Mouse (Mus musculus) frontal cortex, adult 2 months (tissue): ENCODE data around the gene Epb41l1. TPM values are rescaled to one million over a fixed set of nuclear protein-coding genes. Genes with fewer than 3 reads are reported as not detected.
A peak's percentile ranks its signal among the peaks of the same experiment; 100 is the strongest.
"Not testable (repeated sequence)": the region's sequence is repeated elsewhere in the genome, so short reads cannot be mapped to it uniquely, and the experiment has no call there.

Experiments used
- DNase-seq, 2 experiments: peaks; one replicate each; pipeline ENCODE4 v3.0.0; 2022; ENCODE audit warnings: low spot score in 1 of 2; ENCODE audit errors: extremely low spot score in 1 of 2
- polyA plus RNA-seq: library from polyadenylated mRNA; depleted of rRNA; stranded (reverse); fragments of >200 nt; gene quantifications from 2 replicates; pipeline ENCODE4 v1.2.3, GENCODE M21; 2012; rRNA removed

Gene Epb41l1
- polyA plus RNA-seq, result 211 and 225 TPM in 2 replicates

DNA sequence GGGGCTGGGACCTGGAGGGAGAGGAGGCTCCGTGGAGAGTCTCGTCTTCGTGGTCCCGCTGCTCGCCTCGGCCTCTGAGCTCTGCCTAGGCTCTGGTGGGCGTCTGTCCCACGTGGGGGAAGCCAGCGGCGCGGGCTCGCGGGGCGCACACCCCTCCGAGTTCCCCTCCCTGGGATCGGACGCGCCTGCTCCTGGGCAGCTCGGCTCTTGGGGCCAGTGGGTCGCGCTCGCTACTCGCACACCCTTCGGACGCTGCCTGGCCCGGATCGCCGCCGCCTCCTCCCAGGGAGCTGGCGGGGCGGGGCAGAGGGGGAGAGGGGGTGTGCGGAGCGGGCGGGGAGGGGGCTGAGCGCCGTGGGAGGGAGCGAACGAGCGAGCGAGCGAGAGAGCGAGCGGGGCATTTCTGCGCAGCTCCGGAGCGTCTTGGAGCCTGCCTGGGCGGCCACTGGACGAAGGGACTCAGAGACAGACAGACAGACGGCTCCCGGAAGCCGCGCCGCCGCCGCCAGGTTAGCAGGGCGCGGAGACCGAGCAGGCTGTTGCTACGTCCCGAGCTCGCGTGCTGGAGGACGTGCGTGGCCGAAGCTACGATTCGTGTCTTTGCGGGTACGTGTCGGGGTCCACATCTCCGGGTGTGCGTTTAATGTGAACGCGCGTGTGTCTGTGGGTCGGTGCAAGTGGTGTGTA is at the start of gene Epb41l1:
TSS of gene Epb41l1 (plus strand) at position 216 of the 687 bp plus-strand sequence.
- DNase-seq, result no peak

DNA sequence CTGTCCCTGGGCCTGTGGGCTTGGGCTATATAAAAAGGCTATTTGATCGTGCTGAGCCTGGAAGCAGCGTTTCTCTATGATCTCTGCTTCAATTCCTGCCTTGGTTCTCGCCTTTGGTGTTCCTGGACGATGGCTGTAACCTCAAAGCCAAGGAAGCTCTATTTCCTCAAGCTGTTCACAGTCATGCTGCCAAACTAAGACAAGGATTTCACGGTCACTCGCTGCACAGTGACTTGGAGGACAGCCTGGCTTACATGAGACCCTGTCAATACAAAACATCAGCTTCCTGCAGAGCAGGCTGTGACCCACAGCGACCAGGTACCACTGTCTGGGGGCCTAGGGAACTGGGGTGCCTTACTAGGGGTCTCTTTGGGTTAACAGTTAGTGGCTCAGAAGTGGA is 43.8 kb upstream of the Epb41l1 start:
- DNase-seq, result no peak

DNA sequence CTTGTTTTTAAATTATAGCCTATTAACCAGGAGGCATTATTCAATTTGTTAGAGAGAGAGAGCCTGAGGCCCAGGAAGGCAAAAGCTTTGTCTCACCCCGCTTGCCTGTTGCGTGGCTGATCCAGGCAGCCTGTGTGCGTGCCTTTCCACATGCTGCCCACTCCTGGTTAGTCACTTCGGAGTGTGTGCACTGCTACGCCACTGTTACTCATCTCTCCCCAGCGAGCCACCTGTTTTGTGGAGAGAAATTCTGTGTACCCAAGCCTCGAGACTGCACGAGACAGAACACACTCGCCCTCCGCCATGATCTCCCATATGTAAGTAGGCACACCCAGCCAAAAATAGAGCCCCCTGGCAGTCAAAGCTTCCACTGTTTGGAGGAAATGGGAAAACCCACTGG is 40.8 kb upstream of the Epb41l1 start:
- peak; percentile 56 to 73 for DNase-seq

DNA sequence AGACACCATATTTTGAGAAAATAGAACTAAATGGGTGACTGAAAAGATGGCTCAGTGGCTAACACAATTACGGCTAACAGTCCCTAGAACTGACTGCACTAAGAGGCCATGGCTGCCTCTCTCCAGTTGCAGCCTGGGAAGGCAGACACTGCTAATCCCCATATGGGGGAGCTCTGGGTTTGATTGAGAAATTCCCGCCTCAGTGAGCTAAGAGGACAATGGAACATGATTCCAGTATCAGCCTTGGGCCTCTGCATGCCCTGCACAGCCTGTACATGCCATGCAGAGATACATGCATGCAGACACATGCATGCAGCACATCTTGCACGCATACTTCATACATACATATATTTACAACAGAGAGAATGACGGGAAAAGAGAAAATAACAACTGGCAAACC is 39.4 kb upstream of the Epb41l1 start:
- no peak for DNase-seq

DNA sequence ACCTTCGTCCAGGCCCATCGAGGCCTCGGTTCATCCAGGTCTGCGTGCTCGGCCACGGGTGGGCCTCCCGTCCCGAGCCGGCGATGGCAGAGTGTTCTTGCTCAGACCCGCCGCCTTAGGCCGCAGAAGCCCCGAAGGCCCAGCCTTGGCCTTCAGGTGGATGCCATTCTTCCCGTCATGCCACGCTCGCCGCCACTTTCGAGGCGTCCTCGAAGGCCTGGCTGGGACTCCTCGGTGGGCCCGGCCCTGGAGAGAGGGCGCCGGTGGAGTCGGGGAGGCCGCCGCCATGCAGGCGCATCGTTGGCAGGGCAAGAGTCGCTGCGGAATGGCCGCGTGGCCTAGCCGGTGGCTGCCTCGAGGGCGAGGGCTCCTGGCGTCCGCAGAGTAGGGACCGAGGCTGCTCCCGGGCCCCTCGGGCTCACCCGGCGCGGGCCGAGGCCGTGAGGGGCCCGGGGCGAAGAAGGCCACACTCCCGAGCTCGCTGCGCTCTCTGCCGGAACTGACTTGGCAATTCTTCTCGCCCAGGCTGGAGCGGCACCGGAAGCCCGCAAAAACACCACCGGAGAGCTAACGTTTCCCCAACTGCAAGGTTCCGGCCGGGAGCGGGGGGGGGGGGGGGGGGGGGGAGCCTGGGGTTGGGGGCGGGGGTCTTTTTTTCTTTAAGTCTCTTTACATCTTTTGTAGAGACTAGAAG is 28.1 kb upstream of the Epb41l1 start:
- peak in 1 of 2 experiments; percentile 76 for DNase-seq

DNA sequence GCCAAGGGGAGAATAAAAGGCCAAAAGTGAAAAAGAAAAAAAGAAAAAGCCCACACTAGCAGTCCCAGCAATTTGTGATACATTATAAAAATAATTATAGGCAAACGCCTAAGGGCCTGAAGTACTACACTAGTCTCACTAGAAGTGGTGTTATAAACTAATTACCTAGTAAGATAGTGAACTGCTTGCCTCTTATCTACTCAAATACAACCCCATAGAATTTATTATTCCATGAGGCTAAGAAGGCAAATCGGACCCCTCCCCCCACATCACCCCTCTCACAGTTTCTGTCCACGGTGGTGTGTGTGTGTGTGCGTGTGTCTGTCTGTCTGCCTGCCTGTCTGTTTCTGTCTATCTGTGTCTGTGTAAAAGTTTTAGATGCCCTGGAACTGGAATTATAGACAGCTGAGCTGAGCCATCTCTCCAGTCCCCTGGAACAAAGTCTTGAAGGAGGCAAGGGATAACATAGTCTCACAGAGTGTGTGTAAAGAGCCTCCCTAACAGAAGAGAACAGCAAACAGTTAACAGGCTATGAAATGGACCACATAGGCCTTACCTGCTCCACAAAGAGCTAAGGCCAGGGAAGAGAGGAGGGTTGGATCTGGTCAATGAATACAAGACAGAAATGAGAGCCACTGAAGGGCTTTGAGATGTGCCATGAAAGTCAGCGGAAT is 27.4 kb upstream of the Epb41l1 start:
- no peak for DNase-seq

DNA sequence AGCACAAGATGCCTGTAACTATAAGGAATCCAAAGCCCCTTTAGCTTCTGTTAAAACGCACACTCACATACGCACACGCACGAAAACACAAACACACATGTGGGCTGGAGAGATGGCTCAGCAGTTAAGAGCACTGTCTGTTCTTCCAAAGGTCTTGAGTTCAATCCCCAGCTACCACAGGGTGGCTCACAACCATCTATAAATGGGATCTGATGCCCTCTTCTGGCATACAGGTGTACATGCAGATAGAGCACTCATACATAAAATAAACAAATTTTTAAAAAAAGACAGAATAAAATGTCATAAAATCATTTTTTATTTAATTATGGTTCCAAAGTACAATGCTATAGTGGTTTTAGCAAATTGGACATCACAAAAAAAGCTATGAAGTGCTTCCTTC is 26.4 kb upstream of the Epb41l1 start:
- DNase-seq, result no peak

DNA sequence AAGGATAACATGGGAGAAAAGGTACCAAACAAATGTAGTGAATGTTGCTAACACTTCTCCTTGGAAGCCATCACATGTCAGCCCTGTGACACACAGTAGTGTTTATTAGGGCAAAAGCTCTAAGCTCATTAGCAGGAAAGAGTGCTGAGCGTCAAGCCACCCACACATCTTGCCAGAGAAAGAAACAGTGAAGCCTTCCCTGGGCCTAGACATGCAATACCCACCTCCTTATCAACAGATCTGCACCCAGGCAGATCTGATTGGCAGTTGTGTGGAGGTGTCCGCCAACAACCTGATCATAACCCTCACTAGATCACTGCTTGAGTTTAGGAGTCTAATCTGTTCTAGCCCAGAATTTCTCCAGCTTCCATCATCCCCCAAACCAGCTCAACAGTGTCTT is 24.6 kb upstream of the Epb41l1 start:
- no peak for DNase-seq

DNA sequence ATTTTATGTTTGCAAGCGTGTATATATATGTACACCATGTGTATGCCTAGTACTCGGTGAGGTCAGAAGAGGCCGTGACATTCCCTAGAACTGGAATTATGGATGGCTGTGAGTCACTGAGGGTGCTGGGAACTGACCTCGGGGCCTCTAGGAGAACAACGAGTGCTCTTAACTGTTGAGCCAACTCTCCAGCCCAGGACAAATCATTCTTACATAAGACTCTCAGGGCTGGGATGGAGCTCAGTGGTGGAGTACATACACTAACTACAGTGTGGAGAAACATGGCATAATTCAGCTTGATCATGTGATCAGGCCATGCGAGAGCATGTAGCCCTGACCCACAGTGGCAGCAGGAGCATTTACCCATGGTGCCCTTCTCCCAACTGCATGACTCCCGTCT is 22.7 kb upstream of the Epb41l1 start:
- no peak for DNase-seq

DNA sequence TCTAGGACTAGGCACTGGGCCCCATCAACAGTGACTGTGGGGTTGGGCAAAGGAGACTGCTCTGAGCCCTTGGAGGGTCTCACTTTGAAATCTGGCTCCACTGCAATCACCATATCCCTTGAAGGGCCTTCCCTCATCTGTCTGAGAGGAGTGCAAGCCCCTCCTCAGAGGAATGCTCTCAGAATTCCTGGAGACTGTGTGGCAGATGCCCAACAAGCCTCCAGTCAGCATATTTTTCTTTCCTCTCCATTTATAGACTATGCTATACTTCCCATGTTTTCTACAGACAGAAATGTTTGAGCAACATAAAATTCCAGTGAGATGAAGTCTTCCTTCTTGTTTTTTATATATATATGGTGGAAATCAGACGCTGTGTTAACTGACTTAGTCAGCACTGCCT is 21.2 kb upstream of the Epb41l1 start:
- no peak for DNase-seq

DNA sequence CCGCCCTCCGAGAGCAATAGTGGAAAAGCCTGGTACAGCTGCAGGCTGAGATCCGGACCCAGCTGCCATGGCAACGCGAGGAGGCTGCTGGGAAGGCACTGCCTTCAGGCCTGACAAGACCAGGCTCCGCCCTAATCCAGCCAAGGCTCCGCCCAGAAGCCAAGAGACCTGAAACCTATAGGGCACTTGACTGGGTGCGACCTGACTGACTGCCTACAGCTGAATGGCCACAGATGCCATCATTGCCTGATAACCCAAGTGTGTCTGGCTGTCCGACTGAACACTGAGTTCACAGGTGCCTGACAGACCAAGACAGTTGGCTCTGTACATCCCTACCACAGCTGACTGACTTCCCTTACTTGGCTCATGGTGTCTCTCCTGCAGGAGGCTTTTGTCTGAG is 19.4 kb upstream of the Epb41l1 start:
- peak; percentile 40 to 62 for DNase-seq

DNA sequence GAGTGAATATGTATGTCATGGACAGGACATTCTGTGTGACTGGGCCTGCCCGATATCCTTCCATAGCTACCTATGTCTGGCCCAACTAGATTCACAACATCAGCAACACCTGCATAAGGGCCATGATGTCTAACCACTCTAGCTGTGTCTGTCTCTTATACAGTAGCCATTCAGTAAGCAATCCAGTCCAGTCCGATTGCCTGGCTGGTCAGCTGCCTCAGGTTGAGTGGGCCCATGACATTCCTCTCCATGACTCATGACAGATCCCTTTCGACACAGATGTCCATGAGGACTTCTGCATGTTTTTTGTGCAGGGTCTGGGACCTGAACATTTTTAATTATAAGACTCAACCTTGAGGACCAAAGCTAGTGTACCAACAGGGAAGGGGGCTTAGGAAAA is 18.7 kb upstream of the Epb41l1 start:
- no peak for DNase-seq

DNA sequence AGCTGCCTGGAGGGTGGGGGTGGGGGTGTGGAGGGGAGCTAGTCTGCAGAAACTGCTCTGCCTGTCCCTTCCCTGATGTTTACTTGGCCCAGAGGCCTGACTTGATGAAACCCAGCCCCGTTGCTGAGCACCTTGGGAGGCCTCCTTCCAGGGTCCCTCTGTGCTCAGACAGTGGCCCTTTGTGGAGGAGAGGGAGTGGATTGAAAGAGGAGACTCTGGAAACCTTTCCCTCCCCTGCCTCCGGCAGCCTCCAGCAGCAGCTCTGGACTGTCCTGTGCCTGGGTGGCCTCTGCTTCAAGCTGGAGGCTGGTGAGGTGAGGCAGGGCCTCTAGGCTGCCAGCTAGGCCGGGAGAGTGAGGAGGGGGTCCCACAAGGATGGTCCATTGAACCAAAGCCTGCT is 13.7 kb upstream of the Epb41l1 start:
- DNase-seq, result no peak

DNA sequence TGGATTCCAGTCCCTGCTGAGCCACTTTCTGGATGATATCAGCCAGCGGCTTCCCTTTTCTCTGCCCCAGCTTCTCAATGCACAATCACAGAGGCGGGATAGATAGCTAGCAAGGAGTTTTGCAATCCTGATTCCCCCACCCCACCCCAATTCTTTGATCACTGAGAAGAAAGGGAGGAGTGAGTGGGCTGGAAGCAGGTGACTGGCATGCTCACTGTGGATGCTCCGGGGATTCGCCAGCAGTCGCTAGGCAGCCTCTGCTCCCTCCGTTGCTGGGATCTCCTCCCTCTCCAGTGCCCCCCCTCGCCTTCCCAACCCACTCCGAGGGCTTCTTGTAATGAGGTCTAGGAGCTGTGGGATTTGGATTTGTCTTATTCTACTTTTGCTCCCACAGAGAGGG is 12.5 kb upstream of the Epb41l1 start:
- DNase-seq, result peak; percentile 30 to 63

DNA sequence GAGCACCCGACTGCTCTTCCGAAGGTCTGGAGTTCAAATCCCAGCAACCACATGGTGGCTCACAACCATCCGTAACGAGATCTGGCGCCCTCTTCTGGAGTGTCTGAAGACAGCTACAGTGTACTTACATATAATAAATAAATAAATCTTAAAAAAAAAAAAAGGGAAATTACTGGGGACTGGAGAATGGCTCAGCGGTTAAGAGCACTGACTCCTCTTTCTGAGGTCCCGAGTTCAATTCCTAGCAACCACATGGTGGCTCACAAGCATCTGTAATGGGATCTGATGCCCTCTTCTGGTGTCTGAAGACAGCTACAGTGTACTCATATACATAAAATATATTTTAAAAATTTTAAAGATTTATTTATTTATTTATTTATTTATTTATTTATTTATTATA is 9.4 kb upstream of the Epb41l1 start:
- DNase-seq, result not testable (repeated sequence)

DNA sequence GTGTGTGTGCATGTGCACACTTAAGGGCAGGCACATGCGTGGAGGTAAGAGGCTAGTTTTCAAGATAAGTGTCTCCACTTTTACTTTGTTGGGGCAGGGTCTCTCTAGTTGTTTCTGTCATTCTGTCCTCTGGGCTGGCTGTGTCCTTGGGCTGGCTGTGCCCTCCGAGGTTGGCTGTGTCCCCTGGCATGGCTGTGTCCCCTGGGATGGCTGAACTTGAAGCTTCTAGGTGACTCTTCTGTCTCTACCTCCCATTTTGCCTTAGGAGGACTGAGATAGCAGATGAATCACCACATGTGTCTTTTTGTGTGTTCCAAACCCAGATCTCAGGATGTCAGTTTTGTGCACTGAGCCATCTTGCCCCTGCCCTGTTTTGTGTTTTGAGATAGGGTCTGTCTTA is 5.7 kb upstream of the Epb41l1 start:
- DNase-seq, result no peak

DNA sequence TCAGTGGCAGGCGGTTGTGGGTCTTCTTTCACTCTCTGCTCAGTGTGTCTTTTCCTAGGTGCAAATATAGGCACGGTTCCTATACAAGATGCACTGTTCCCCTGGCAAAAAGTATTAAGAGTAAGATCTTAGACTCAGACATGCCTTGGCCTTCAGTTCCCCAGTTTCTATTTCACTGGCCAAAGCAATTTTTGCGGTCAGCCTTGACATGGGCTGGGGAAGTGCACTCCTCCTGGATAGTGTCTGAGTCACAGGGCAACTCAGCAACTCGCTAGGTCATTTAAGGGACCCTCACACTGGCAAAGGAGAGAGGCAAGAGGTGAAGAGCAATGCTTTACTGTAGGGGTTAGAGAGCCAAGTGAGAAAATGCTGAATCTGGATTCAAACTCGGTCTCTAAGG is 5.0 kb upstream of the Epb41l1 start:
- no peak for DNase-seq

DNA sequence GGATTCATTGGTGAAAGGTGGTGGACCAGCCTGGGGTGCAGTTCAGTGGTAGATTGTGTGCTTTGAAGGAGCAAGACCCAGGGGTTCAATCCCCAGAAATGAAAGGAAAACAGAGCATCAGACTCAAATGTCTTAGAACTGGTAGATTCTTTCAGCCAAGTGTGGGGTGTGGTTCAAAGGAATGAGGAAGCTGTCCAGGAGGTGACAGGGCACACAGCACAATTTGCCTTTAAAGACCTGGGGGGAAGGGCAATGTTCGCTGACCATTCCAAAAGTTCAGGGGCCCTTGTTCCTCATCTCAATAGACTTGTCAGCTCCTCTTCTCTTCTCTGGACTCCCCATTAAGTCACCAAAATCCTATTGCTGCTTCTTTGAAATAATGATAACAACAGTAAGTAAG is 3.5 kb upstream of the Epb41l1 start:
- no peak for DNase-seq

DNA sequence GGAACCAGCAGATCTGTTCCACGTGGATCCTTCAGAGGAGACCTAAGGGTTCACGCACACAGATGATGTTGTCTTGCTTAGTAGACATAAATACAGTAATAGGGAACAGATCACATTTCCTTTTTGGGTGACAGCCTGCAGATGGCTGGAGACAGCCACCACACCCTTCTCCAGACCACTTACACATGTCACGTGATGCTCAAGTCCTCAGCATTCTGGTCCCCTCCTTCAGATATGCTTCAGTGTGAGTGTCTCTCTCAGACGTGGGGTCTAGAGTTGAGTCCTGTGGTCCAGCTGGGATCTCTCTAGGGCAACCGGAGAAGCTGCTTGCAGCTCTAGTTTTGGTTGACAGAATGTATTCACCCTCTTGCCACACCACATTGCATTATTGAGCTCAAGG is 2.2 kb upstream of the Epb41l1 start:
- no peak for DNase-seq

DNA sequence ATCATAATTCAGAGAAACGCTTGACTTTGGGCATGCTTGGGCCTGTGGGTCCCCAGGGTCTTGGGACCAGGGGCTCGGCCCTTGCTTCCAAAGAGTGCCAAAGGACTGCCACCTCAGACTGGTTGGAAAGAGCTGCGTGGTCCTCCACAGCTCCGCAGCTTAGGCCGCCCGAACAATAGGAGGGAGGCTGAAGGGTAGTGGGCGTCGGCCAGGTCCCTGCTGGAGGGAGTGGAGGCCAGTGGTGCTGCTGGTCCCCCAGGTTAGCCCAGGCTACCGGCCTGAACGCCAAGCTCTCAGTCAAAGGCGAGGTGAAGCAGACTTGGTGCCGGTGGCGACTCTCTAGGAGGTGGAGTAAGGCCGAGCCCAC is 399 bp upstream of the Epb41l1 start:
- DNase-seq, result no peak

DNA sequence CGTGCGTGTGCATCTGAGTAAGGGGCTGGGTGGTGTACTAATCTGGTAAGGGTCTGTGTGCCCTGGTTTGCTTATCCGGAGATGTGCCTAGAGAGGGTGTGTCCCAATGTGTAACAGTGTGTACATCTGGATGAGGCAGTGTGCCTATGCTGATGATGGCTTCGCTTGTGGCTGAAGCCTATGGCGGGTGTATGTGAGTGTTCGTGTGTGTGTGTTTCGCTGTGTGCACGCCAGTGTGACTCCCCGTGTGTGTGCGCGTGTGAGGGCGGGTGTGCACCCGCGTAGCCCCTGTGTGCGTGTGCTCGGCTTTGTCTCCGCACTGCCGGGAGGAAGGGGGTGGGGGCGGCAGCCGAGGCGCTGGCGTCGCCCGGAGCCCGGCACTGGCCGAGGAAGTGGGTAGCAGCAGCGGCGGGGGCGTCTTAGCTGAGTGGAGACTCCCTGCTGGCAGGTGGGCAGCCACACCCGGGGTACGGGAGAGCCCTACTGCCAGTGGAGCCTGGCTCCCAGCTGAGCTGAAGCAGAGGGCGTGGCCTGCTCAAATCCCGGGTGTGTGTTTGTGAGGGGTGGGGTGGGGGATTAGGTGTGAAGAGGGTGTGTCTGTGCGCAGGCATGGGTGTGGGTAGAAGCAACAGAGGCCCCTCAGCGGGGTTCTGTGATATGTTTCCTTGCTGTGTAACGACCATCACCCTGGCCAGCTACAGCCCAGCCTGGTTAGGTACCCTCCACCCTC is 837 bp downstream of the Epb41l1 start:
- peak; percentile 42 to 59 for DNase-seq
